Mouse (Mus musculus) adrenal gland, postnatal 14 days (tissue): ENCODE data around the gene Ppp2r3a. TPM values are rescaled to one million over a fixed set of nuclear protein-coding genes. Genes with fewer than 3 reads are reported as not detected.
A peak's percentile ranks its signal among the peaks of the same experiment; 100 is the strongest.

ENCODE experiments used
- DNase-seq: peaks from one replicate; pipeline ENCODE4 v3.0.0; 2021; ENCODE audit warnings: mixed read lengths
- total RNA-seq: library from RNA; stranded (reverse); gene quantifications from 2 replicates; pipeline ENCODE4 v1.2.3, GENCODE M21; 2021

Ppp2r3a gene
- total RNA-seq, 1 experiment from 2014 or later, result 24.2 TPM

DNA sequence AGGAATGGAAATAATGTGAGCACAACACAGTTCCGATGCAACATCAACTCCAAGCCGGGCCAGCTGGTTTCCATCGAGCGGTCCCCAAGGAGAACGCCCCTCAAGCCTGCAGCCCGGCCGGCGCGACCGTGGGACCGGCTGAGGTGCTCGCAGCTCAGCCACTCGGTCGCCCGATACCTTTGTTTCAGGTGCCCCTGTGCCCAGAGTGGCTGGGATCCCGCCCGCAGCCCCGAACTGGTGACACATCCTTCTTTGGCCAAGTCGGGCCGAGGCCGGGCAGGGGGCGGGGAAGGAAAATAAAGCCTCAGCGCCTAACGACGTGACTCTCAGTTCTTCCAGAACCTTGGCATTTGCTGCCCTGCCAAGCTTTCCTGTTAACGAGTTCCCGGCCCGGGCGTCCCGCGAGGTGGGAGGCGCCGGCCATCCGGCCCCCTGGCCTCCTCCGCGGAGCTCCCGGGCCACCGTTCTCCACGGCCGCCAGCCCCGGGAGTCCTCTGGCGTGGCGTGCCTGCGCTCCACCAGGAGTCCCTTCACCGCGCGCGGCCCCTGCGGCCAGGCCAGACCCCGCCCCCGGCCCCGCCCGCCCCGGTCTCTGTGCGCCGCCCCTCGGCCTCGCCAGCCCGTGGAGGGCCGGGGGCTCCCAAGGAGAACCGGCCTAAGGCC lies 483 bp downstream of the Ppp2r3a start:
- peak; percentile 90 for DNase-seq

- no peak for DNase-seq
Observed at GRCm38 (mm10) chr9:101250486-101250885, 1.1 kb downstream of the Ppp2r3a start.

GRCm38 (mm10) chr9:101249626-101250025 lies 2.0 kb downstream of the Ppp2r3a start:
- DNase-seq, result no peak

- DNase-seq, result no peak
Observed at GRCm38 (mm10) chr9:101247541-101247940, 4.1 kb downstream of the Ppp2r3a start.

- DNase-seq, result no peak
Observed at GRCm38 (mm10) chr9:101245493-101245892, 6.1 kb downstream of the Ppp2r3a start.

DNA sequence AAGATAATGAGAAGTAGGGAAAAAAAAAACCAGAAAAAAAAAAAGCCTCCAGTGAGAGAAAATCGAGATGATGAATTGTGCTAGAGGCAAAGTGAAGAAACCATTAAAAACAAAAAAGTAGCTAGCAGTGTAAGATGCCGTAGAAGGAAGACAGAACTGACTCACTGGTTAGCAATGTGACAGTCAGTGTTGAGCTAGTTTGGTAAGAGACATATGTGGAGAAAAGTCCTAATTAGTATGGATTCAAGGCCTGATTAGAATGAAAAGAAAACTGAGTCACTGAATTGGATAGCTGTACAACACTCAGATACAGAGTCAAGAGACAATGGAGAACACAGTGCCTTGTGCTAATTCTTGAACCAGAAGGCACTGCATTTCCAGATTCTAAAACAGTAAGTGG lies 7.9 kb downstream of the Ppp2r3a start:
- DNase-seq, result no peak

DNA sequence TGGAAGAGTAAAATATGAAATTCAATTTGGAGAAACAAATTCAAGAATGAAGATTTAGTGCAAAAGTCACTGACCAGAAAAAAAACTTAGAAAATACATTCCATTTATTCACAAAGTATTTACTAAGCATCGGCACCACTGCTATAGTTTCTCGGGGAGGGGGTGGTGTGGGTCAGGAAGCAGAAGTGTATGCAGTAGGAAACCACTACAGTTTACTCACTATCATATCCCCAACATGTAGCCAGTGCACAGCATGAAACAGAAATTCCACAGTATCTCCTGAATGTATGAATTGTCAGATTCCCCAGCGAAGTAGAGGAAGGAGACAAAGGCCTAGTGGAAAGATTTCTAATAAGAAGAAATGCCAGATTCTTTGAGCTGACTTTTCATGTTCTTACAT lies 11.4 kb downstream of the Ppp2r3a start:
- DNase-seq, result no peak

DNA sequence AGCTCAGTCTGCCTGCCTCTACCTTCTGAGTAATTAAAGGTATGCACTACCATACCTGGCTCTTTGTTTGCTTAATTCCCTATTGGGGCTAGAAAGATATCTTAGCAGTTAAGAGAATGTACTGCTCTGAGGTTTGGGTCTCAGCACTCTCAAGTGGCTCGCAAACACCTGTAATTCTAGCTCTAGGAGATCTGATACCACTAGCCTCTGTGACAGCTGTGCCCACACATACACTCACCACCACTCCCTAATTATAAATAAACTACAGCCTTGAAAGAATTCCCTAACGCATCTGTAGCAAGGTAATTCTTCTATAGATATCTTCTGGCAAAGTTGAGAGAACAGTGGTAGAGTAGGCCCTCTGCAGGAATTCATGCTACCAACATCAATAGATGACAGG lies 15.8 kb downstream of the Ppp2r3a start:
- no peak for DNase-seq

DNA sequence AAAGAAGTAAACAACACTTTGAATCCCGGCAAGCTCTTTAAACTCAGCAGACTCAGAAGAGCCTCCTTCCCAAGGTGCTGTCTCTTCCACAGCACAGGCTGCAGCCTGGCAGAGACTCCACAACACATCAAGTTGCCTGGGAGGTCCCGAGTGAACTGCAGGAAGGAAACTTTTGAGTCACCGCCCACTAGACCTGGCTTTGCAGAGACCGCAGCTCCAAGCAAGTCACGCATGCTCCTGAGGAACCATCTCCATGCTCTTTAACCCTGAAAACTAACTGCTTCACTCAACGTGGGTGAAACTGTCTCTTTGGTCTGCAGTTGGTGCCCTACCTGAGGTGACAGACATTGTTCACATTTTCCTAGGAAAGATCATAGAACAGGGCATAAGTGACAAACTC lies 19.6 kb downstream of the Ppp2r3a start:
- DNase-seq, result no peak

- DNase-seq, result no peak
Observed at GRCm38 (mm10) chr9:101230028-101230427, 21.6 kb downstream of the Ppp2r3a start.

DNA sequence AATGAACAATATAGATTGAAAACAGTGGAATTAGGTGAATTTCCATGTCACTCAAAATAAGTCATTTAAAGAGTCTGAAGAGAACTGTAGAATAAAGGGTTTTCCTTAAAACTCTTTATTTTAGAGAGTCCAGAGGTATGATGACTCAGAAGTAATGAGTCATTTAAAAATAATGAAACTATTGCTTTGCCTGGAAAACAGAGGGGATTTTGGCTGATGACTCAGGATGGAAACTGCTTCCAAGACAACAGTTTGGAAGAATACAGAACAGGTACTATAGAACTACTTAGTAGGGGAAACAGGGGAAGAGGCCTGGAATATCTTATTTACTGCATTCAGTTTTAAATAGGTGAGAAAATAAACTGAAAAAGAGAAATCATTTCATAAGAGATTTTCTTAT lies 22.7 kb downstream of the Ppp2r3a start:
- DNase-seq, result no peak

DNA sequence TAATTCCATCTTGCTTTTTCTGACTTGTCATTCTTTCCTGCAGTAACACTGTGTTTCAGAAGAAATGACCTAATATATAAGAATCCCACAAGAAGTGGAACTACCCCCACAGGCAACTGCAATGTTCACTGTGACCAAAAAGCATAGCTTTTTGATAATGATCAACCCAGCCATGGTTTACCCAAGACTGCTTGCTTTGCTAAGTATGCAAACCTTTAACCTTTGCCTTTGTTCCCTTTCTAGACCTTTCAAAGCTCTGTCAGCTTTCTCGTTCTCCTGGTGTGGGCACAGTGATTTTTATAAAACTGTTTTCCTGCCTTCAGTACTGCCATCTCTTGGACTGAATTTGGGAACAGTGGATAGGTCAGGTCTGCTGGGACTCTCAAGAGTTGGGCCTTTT lies 43.6 kb downstream of the Ppp2r3a start:
- DNase-seq, result no peak

GRCm38 (mm10) chr9:101206516-101206915 lies 45.1 kb downstream of the Ppp2r3a start:
- no peak for DNase-seq

- DNase-seq, result no peak
Observed at GRCm38 (mm10) chr9:101205216-101205615, 46.4 kb downstream of the Ppp2r3a start.

DNA sequence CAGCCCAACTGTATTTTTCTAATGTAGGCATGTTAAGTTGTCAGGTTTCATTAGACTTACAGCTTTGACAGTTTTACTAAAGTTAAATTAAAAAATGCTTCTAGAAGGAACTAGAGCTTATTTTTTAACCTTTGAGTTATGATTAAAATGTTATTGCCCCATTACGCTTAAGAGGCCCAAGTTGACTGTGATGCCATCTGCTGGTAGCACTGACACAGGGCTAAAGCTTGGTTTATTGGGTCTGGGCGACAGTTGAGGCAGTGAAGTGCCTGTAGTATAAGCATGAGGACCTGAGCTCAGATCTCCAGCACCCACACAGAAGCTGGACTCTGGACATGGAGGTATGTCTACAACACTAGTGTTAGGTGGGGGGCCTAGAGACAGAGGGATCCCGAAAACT lies 47.5 kb downstream of the Ppp2r3a start:
- DNase-seq, result no peak

- DNase-seq, result no peak
Observed at GRCm38 (mm10) chr9:101200627-101201026, 51.0 kb downstream of the Ppp2r3a start.

GRCm38 (mm10) chr9:101198804-101199203 lies 52.8 kb downstream of the Ppp2r3a start:
- no peak for DNase-seq

DNA sequence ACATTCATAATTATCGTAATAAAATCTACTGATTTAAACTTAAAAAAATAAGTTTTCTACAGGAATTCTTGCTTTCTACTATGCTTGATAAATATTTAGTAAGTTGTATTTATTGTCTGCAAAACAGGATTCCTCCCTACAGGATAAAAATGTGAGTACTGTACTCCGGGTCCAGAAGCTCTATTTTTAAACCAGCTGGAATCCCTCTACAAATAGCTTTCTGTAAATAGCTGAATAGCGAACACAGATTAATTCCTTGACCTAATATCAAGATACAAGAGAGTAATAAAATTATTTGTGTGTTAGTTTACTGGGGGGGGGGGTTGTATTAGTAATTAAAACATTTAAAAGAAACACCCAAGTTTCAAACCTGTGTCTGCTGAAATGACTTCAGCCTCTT lies 53.3 kb downstream of the Ppp2r3a start:
- DNase-seq, result no peak

DNA sequence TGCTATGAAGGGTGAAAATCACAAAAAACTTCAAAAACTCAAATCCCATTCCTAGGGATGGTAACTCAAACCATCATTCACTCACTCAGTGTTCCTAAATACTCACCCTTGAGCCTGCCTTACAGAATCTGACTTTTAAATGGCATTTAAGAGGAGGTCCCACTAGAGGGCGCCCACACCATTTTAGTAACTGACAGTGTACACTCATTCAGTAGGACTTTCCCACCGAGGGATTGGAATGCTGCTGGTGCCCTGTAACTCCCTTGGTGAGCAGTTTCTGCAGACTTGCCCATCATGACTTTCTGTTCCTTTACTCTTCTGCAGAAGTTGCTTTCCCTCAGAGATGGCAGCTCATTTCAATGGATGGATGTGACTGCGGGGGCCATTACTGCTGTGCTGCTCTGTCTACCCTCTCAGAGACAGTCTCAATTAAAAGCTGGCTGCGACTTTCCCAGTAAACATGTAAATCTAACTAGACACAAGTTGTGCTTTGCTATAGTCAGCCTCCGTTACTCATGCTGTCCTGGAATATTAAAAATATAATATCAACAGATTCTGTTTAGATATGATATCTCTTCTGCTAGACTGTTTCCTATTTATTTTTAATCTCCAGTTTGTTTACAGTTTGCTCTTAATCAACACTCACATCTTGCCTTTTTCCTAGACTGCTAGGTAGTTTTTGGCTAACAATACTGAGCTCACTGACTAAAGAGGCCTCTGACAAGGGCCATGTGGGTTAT lies 69.5 kb downstream of the Ppp2r3a start:
- DNase-seq, result peak; percentile 90

- no peak for DNase-seq
Observed at GRCm38 (mm10) chr9:101181291-101181690, 70.3 kb downstream of the Ppp2r3a start.

- DNase-seq, result no peak
Observed at GRCm38 (mm10) chr9:101180234-101180633, 71.4 kb downstream of the Ppp2r3a start.

- no peak for DNase-seq
Observed at GRCm38 (mm10) chr9:101160627-101161026, 91.0 kb downstream of the Ppp2r3a start.

DNA sequence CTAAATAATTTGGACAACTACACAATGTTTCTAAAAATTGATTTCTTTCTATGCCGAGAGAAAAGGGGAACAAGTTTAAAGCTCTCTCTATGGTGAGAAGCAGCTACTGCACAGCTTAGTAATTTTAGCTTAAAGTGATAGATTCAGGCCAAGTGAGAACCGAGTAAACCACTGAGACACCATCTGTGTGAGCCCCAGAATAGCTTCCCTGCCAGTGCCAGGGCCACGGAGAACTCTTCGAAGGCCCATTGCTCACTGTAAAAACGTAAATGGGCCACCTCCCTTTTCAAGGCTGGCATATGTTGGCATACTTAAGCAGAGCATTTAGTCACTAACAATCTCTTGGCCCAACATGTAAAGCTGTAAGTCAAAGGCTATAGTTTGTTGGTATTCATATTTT lies 91.5 kb downstream of the Ppp2r3a start:
- DNase-seq, result peak; percentile 7

DNA sequence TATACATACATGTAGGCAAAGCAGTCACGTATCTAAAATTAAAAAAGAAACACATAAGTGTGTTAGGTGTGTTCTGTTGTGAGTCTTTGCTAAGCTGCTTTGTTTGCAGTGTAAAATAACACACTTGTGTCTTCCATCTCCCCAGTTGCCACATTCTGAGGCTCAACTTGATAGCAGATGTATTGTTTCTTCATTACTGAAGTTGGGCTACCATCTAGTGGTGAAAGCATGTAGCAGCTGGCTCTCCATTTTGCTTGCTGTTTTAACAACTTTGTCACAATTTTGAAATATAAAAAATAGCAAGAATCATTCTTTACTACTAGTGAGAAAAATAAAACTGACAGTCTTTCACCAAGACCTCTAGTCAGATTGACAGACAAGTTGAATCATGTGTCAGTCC lies 92.2 kb downstream of the Ppp2r3a start:
- DNase-seq, result peak; percentile 20
